Mouse (Mus musculus) heart, embryonic 10.5 days (tissue): ENCODE measurements around the gene Sgca. TPM values are rescaled to one million over a fixed set of nuclear protein-coding genes. Genes with fewer than 3 reads are reported as not detected.
"Not testable (repeated sequence)": the region's sequence is repeated elsewhere in the genome, so short reads cannot be mapped to it uniquely, and the experiment has no call there.

Experiments used
- DNase-seq: peaks from one replicate; pipeline ENCODE4 v3.0.0-alpha.2; 2017; ENCODE audit warnings: low spot score
- H3K27ac ChIP-seq: fragments of 300-500 bp; sonication (generic); 2 replicates; pipeline ENCODE4 v1.5.1; 2016; ENCODE audit warnings: mild to moderate bottlenecking
- H3K27me3 ChIP-seq: fragments of 300-500 bp; sonication (generic); 2 replicates; pipeline ENCODE4 v1.6.1; 2016; ENCODE audit warnings: mild to moderate bottlenecking; ENCODE audit not compliant: poor library complexity, insufficient read depth, severe bottlenecking
- H3K36me3 ChIP-seq: fragments of 300-500 bp; sonication (generic); 2 replicates; pipeline ENCODE4 v1.6.1; 2016; ENCODE audit warnings: mild to moderate bottlenecking, moderate library complexity
- H3K4me1 ChIP-seq: fragments of 300-500 bp; sonication (generic); 2 replicates; pipeline ENCODE4 v1.6.1; 2016; ENCODE audit warnings: mild to moderate bottlenecking
- H3K4me3 ChIP-seq: fragments of 300-500 bp; sonication (generic); 2 replicates; pipeline ENCODE4 v1.5.1; 2016; ENCODE audit warnings: mild to moderate bottlenecking, moderate library complexity
- H3K9me3 ChIP-seq: fragments of 300-500 bp; sonication (generic); 2 replicates; pipeline ENCODE4 v1.6.1; 2016; ENCODE audit warnings: mild to moderate bottlenecking, moderate library complexity
- WGBS: fragments of 180-500 bp; shearing (Covaris S2); methylation state at CpG from one replicate; pipeline ENCODE4 v1.1.7; 2016; 5-methylcytosine and 5-hydroxymethylcytosine counted together
- polyA plus RNA-seq: library from polyadenylated mRNA; unstranded; fragments of >200 nt; fragmentation: Nextera tagmentation; extraction: Ambion mirVana; gene quantifications from 2 replicates; pipeline ENCODE4 v1.2.1, GENCODE M21; 2016

The Sgca gene
- 12.5 and 25.8 TPM in 2 replicates for polyA plus RNA-seq

DNA sequence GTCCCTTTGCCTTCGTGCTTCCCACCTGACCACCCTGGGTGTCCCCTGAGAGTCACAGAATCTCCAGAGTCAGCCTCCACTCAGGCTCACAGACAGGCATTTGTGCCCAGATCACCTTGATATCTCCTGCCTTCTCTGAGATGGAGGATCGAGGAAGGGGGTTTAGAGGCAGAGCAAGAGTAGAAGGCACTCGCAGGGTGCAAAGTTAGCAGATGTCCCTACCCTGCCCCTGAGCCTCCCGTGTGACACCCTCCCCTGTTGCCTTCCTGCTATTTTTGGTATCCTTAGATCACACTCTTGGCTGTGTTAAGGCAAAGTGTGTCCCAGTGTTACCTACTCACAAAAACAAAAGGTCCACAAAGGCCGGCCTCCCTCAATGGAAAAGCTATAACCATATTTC, at the start of gene Sgca:
TSS of gene Sgca (minus strand) at position 129 of the 400 bp plus-strand sequence.
- Histone ChIP-seq H3K4me3 (no peak within 1 kb of the TSS), H3K27ac (peak within 1 kb of the TSS; percentile 80), H3K36me3 (no peaks in the 10 kb centered on the region), H3K4me1 (peaks cover 70% of the 10 kb centered on the region), H3K9me3 (no peaks in the 10 kb centered on the region), H3K27me3 (peaks cover 14% of the 10 kb centered on the region)
- WGBS, result 48% methylated on average over 5 of the region's 5 CpGs
- DNase-seq, result no peak

GRCm38 (mm10) chr11:95025227-95026012, 49.3 kb upstream of the Sgca start:
- peaks cover 82% of the 10 kb centered on the region for H3K36me3 ChIP-seq
- H3K4me1 ChIP-seq, result peaks cover 23% of the 10 kb centered on the region
- H3K9me3 ChIP-seq, result no peaks in the 10 kb centered on the region
- WGBS, result 86% methylated on average over 11 of the region's 11 CpGs
- no peak overlapping the region for H3K4me3 ChIP-seq
- no peak for DNase-seq
- H3K27me3 ChIP-seq, result peaks cover 40% of the 10 kb centered on the region
- no peak overlapping the region for H3K27ac ChIP-seq

GRCm38 (mm10) chr11:95024439-95025184, 48.5 kb upstream of the Sgca start:
- no peak for DNase-seq
- Histone ChIP-seq H3K27me3 (peaks cover 48% of the 10 kb centered on the region), H3K4me3 (no peak overlapping the region), H3K36me3 (peaks cover 86% of the 10 kb centered on the region), H3K4me1 (peaks cover 27% of the 10 kb centered on the region), H3K9me3 (no peaks in the 10 kb centered on the region), H3K27ac (no peak overlapping the region)
- 73% methylated on average over 29 of the region's 29 CpGs for WGBS

- no peak for DNase-seq
- Histone ChIP-seq H3K36me3 (peaks cover 88% of the 10 kb centered on the region), H3K9me3 (no peaks in the 10 kb centered on the region), H3K4me3 (no peak overlapping the region), H3K27ac (no peak overlapping the region), H3K4me1 (peaks cover 21% of the 10 kb centered on the region), H3K27me3 (peaks cover 55% of the 10 kb centered on the region)
- 95% methylated on average over 9 of the region's 9 CpGs for WGBS
Measured at GRCm38 (mm10) chr11:95023481-95023880, 47.4 kb upstream of the Sgca start.

DNA sequence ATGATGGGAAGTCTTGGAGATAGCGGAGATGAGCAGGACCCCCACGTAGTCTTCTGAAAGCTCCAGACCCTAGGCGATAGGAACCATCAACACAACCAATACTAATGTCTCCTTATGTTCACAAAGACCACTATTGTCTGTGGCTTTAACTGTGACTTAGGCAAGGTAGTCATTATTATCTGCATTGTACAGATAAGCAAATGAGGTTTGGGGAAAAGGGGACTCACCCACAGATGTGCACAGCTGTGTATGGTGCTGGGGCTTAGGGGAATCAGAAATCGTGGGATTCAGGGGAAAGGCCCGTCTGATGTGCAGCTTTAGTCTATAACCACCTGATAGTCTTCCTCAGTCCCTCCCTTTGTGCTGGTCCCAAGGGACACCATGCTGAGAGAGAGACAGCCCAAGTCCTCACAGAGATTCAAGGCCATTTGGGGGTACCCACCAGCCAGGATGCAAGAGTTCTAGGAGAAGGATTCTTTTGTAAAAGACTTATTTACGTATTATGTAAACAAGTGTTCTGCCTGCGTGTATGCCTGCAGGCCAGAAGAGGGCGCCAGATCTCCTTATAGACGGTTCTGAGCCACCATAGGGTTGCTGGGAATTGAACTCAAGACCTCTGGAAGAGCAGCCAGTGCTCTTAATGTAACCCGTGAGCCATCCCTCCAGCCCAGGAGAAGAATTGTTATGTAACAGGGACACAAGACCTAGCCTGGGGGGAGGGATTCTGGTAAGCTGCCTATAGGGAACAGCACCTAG, 46.3 kb upstream of the Sgca start:
- 73% methylated on average over 10 of the region's 10 CpGs for WGBS

GRCm38 (mm10) chr11:95015484-95015883, 39.4 kb upstream of the Sgca start:
- peaks cover 51% of the 10 kb centered on the region for H3K36me3 ChIP-seq
- H3K9me3 ChIP-seq, result no peaks in the 10 kb centered on the region
- peak overlapping the region; percentile 29; the same call in 1 of the 2 replicates for H3K4me3 ChIP-seq
- peak overlapping the region; percentile 81 for H3K27ac ChIP-seq
- 50% methylated on average over 3 of the region's 3 CpGs for WGBS
- peaks cover 51% of the 10 kb centered on the region for H3K4me1 ChIP-seq
- no peak for DNase-seq
- peaks cover 26% of the 10 kb centered on the region for H3K27me3 ChIP-seq

More for the DNA sequence above, 46.3 kb upstream of the Sgca start:
- peaks cover 89% of the 10 kb centered on the region for H3K36me3 ChIP-seq
- H3K27ac ChIP-seq, result no peak overlapping the region
- no peaks in the 10 kb centered on the region for H3K9me3 ChIP-seq
- no peak overlapping the region for H3K4me3 ChIP-seq
- DNase-seq, result no peak
- H3K4me1 ChIP-seq, result peaks cover 24% of the 10 kb centered on the region
- H3K27me3 ChIP-seq, result peaks cover 52% of the 10 kb centered on the region

GRCm38 (mm10) chr11:95012487-95012886, 36.4 kb upstream of the Sgca start:
- DNase-seq, result no peak
- 44% methylated on average over 3 of the region's 3 CpGs for WGBS
- Histone ChIP-seq H3K4me3 (no peak overlapping the region), H3K27me3 (no peaks in the 10 kb centered on the region), H3K9me3 (no peaks in the 10 kb centered on the region), H3K36me3 (peaks cover 23% of the 10 kb centered on the region; the same call in 1 of the 2 replicates), H3K4me1 (peaks cover 67% of the 10 kb centered on the region), H3K27ac (peak overlapping the region; percentile 69)

- peak; percentile 93 for DNase-seq
- Histone ChIP-seq H3K4me1 (peaks cover 67% of the 10 kb centered on the region), H3K27ac (peak overlapping the region; percentile 94), H3K9me3 (no peaks in the 10 kb centered on the region), H3K4me3 (peak overlapping the region; percentile 80), H3K36me3 (peaks cover 19% of the 10 kb centered on the region; the same call in 1 of the 2 replicates), H3K27me3 (no peaks in the 10 kb centered on the region)
- 35% methylated on average over 3 of the region's 3 CpGs for WGBS
Measured at GRCm38 (mm10) chr11:95012075-95012474, 35.9 kb upstream of the Sgca start.

GRCm38 (mm10) chr11:95011416-95011815, 35.3 kb upstream of the Sgca start:
- Histone ChIP-seq H3K4me1 (peaks cover 73% of the 10 kb centered on the region), H3K27ac (peak overlapping the region; percentile 94), H3K9me3 (no peaks in the 10 kb centered on the region), H3K27me3 (no peaks in the 10 kb centered on the region), H3K36me3 (peaks cover 13% of the 10 kb centered on the region; the same call in 1 of the 2 replicates), H3K4me3 (peak overlapping the region; percentile 80)
- no peak for DNase-seq
- WGBS, result 17% methylated on average over 1 of the region's 1 CpGs

DNA sequence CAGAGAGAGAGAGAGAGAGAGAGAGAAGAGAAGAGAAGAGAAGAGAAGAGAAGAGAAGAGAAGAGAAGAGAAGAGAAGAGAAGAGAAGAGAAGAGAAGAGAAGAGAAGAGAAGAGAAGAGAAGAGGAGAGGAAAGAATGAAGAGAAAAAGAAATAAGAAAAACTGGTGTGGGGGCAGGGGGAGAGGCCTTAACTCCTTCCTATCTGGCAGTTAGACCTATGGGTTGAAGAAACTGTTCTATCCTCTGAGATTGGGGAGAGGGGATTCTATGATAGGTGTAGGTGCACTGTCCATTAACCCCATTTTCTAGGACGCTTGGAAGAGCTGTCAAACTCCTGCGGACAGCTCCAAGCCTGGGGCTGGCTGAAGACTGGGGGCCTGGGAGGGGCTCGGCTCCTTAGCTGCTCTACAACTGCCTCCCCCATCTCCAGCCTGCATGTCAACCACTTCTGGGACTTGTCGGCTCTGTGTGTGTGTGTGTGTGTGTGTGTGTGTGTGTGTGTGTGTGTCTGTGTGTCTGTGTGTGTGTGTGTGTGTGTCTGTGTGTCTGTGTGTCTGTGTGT, 34.8 kb upstream of the Sgca start:
- not testable (repeated sequence) for H3K9me3 ChIP-seq, DNase-seq, H3K27me3 ChIP-seq
- WGBS, result 11% methylated on average over 3 of the region's 4 CpGs
- peaks cover 73% of the 10 kb centered on the region for H3K4me1 ChIP-seq
- H3K36me3 ChIP-seq, result peaks cover 14% of the 10 kb centered on the region
- H3K27ac ChIP-seq, result peak overlapping the region; percentile 94
- H3K4me3 ChIP-seq, result peak overlapping the region; percentile 80

DNA sequence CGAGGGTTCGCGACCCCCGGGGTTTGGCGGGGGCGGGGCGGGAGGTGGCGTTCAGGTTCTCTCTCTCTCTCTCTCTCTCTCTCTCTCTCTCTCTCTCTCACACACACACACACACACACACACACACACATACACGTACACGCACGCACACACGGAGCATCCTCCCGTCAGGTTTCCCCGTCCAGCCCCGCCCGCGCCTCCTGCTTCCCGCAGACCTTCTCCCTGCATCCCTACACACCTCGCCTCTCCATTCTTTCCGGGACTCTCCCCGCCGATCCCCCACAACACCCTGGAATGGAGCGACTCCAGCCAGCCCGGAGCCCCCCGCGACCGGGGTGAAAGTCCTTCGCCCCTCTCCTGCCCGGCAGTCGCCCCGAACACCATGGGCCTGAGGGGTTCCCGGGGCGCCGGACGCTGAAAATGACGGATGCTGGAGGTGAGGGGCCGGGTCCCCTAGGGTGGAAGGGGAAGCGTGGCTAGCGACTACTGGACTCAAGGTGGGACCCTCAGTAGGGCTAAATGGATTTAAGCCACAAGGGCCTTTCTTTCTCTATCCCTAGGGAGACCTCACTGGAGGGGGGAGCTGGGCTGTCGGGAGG, 34.1 kb upstream of the Sgca start:
- Histone ChIP-seq H3K27ac (peak overlapping the region; percentile 94), H3K27me3 (no peaks in the 10 kb centered on the region), H3K36me3 (peaks cover 16% of the 10 kb centered on the region), H3K4me3 (peak overlapping the region; percentile 80), H3K9me3 (no peaks in the 10 kb centered on the region), H3K4me1 (peaks cover 73% of the 10 kb centered on the region)
- under 1% methylated on average over 37 of the region's 40 CpGs for WGBS
- DNase-seq, result no peak

DNA sequence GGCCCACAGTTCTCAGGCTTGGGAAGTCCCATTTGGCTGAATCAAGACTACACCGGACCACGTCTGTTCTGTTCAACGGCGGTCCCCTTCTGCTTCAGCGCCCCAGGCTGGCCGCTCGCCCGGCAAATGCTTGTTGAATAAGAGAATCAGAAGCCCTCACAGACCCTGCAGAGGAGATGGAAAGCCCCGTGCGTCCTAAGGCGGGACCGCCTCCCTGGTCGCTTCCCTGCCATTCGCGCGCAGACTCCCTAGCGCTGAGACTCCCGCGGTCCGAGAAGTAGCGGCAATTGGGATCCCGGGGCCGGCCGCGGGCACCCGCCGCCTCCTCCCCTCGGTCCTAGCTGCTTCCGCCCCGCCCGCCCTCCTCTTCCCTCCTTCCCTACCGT, 33.5 kb upstream of the Sgca start, which contains the start of gene Samd14:
TSS of gene Samd14 (plus strand) at position 251 of the 386 bp plus-strand sequence.
- Histone ChIP-seq H3K27me3 (no peaks in the 10 kb centered on the region), H3K4me1 (peaks cover 76% of the 10 kb centered on the region), H3K27ac (peak within 1 kb of the TSS; percentile 94), H3K9me3 (no peaks in the 10 kb centered on the region), H3K4me3 (peak within 1 kb of the TSS; percentile 80), H3K36me3 (peaks cover 19% of the 10 kb centered on the region)
- peak; percentile 91 for DNase-seq
- WGBS, result under 1% methylated on average over 32 of the region's 32 CpGs
